Mouse (Mus musculus) embryonic fibroblast, embryonic 13.5 days (primary cell): ENCODE results near the gene Arf3.

ENCODE experiments used
- CTCF ChIP-seq: IDR thresholded peaks from 2 replicates; pipeline ENCODE4 v1.5.1; 2011; ENCODE audit warnings: mild to moderate bottlenecking, control low read depth, low read length, moderate library complexity, borderline replicate concordance; ENCODE audit not compliant: insufficient read depth
- POLR2A ChIP-seq: IDR thresholded peaks from 2 replicates; pipeline ENCODE4 v1.6.1; 2011; ENCODE audit warnings: low read depth, mild to moderate bottlenecking, control low read depth, low read length, moderate library complexity

DNA sequence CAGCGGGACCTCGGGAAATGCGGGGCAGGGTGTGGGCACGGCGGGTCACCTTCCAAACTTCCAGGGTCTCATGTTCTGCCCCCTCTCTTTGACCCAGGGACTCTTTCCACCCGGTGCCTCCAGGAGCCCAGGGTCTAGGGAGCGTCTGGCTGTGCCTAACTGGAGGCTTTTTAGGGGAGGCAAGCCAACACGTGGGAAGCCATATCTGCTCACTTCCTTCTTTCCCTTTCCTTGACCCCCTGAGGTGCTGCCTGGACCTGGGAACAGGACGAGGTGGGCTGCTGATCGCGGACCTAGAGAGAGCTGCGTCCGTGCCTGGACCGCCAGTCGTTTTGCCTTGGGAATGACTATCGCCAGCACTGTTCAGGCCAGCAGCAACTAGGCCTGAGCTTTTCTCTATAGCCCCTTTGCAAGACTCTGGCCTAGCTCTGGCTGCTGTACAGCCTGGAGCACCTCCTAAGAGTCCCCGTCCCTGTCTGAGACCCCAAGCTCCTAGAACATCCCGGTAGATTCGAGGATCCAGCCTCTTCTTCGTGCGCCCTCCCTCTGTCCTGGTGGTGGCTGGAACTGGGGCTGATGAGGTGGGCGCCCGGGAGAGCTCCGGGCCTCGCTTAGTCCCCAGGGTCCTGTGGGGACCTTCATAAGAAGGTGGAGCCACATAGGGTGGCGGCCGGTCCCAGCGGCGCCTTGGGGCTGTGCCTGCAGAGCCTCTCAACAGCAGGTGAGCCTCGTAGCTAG, 43.2 kb upstream of the Arf3 start:
- TF ChIP-seq POLR2A (no peak), CTCF (no peak)
